In the genomic region with DNA sequence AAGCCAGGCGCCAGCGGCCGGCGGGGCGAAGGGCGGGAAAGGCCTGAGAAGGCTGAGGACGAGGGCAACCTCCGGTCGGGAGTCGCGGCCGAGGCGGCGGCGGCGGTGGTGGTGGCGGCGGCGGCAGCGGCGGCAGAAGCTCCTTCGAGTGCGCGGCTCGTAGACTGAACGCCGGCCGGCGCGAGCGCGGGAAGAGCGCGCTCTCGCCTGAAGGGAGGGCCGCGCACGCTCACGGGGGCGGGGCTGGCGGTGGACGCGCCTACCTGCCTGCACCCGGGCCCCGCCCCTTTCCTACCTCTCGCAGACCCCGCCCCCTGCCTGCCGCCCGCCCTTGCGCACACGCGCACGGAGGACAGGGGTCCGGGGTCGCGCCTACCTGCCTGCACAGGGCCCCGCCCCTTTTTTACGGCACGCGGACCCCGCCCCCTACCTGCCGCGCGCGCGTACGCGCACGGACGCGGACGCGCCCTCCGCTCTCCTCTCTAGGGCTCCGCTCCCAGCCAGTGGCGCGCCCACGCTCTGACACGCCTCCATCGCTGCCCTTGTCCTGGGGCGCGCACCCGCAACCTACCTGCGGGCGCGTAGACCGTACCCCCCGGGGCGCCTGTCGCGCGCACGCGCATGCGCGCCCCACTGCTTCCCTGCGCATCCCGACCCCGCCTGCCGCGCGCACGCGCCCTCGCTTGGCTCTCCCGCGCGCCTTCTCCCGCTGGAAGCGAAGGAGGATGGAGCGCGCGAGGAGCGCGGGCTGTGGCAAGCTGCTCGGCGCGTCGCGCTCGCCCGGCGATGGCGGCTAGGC, we compare ENCODE assay signal across 8 mouse cellular contexts. TPM values are rescaled to one million over a fixed set of nuclear protein-coding genes. Genes with fewer than 3 reads are reported as not detected.
DNase-seq lines count a peak whose midpoint lies in the region; ATAC-seq lines count a peak whose summit lies in the region.

No protein-coding gene starts in this region.

- ATAC-seq in intestine, embryonic 15.5 days: peak; percentile 98

- H3K27ac ChIP-seq in intestine, embryonic 15.5 days: no peak overlapping the region

- H3K4me2 ChIP-seq in intestine, embryonic 15.5 days (replicated peaks): peak overlapping the region; percentile 99

- under 1% methylated on average over 122 of the region's 124 CpGs for WGBS in intestine, embryonic 15.5 days

- peak overlapping the region; percentile 62 for H3K4me3 ChIP-seq in intestine, embryonic 15.5 days (replicated peaks)

- DNase-seq in adrenal gland, adult (ENCODE audit: inconsistent age in 2 of 2, low spot score in 1 of 2): peak; percentile 76 to 90
- DNase-seq in cerebellum, adult 9-10 months: peak; percentile 97
- peak; percentile 85 to 94 for DNase-seq in frontal cortex, adult 2 months (ENCODE audit: extremely low spot score in 1 of 2, low spot score in 1 of 2)
- DNase-seq in left cerebral cortex, adult 9 months (ENCODE audit: low spot score in 2 of 2): peak; percentile 89 to 90
- peak; percentile 68 to 80 for DNase-seq in lung, postnatal 4 days
- peak; percentile 96 for DNase-seq in right cerebral cortex, postnatal 25 days
- no peak for DNase-seq in natural killer cell, adult 2 months (ENCODE audit: low spot score in 2 of 2)

- H3K4me1 ChIP-seq in intestine, embryonic 15.5 days (replicated peaks): peaks cover 8% of the 10 kb centered on the region

- H3K36me3 ChIP-seq in intestine, embryonic 15.5 days: no peaks in the 10 kb centered on the region

- peak overlapping the region; percentile 37 for H3K9ac ChIP-seq in intestine, embryonic 15.5 days

- H3K27me3 ChIP-seq in intestine, embryonic 15.5 days (replicated peaks): peaks cover 17% of the 10 kb centered on the region

- H3K9me3 ChIP-seq in intestine, embryonic 15.5 days: no peaks in the 10 kb centered on the region

RNA-seq across cellular contexts. Expression of a gene that starts 56.4 kb away (rescaled TPM):
- polyA plus RNA-seq in frontal cortex, adult 2 months (2012; rRNA removed): 179 and 194 TPM in 2 replicates
- polyA plus RNA-seq in intestine, embryonic 15.5 days (2015; fragmentation: Nextera tagmentation; extraction: Ambion mirVana): 3.6 and 4.9 TPM in 2 replicates

Comparison
In these comparisons a context has a peak if more than half of its experiments do, and no peak if none do; other contexts are left out.
1. DNase-seq: peak in adrenal gland, adult (2 of 2), cerebellum, adult 9-10 months (single experiment), frontal cortex, adult 2 months (2 of 2), left cerebral cortex, adult 9 months (2 of 2), lung, postnatal 4 days (2 of 2) and right cerebral cortex, postnatal 25 days (single experiment); none in natural killer cell, adult 2 months (0 of 2).
2. RNA of a gene that starts 56.4 kb away (polyA plus RNA-seq): 179 to 194 TPM in frontal cortex, adult 2 months; 3.6 to 4.9 TPM in intestine, embryonic 15.5 days; every median in the first group is over 10 times any median in the second.